Mouse (Mus musculus) lung, postnatal 0 days (tissue): ENCODE measurements around the gene Kctd20. TPM values are rescaled to one million over a fixed set of nuclear protein-coding genes. Genes with fewer than 3 reads are reported as not detected.
"Not testable (repeated sequence)": the region's sequence is repeated elsewhere in the genome, so short reads cannot be mapped to it uniquely, and the experiment has no call there.

Source experiments
- ATAC-seq: fragments of 200-750 bp; cut with Nextera tagmentation; 2 replicates; pipeline ENCODE4 v1.8.0; 2017; ENCODE audit warnings: moderate library complexity
- DNase-seq: peaks from one replicate; pipeline ENCODE4 v3.0.0-alpha.2; 2016; ENCODE audit warnings: low spot score
- H3K27ac ChIP-seq: fragments of 300-500 bp; sonication (generic); 2 replicates; pipeline ENCODE4 v1.5.1; 2014; ENCODE audit warnings: antibody characterized with exemption, mild to moderate bottlenecking, low read length, mixed read lengths
- H3K27me3 ChIP-seq: fragments of 300-500 bp; sonication (generic); replicated peaks from 2 replicates; pipeline ENCODE4 v1.6.1; 2014; ENCODE audit warnings: low read length, mixed read lengths; ENCODE audit not compliant: insufficient read depth
- H3K36me3 ChIP-seq: fragments of 300-500 bp; sonication (generic); 2 replicates; pipeline ENCODE4 v1.6.1; 2014; ENCODE audit warnings: low read length, mixed read lengths; ENCODE audit not compliant: insufficient read depth
- H3K4me1 ChIP-seq: fragments of 300-500 bp; sonication (generic); 2 replicates; pipeline ENCODE4 v1.6.1; 2014; ENCODE audit warnings: antibody characterized with exemption, low read depth, low read length, mixed read lengths; ENCODE audit not compliant: insufficient read depth
- H3K4me2 ChIP-seq: fragments of 300-500 bp; sonication (generic); replicated peaks from 2 replicates; pipeline ENCODE4 v1.6.1; 2014; ENCODE audit warnings: low read depth, mild to moderate bottlenecking, low read length, moderate library complexity, mixed read lengths
- H3K4me3 ChIP-seq: fragments of 300-500 bp; sonication (generic); 2 replicates; pipeline ENCODE4 v1.5.1; 2014; ENCODE audit warnings: low read depth, low read length
- H3K9ac ChIP-seq: fragments of 300-500 bp; sonication (generic); replicated peaks from 2 replicates; pipeline ENCODE4 v1.6.1; 2014; ENCODE audit warnings: low read depth, mild to moderate bottlenecking
- H3K9me3 ChIP-seq: fragments of 300-500 bp; sonication (generic); 2 replicates; pipeline ENCODE4 v1.6.1; 2016; ENCODE audit warnings: low read length, mixed read lengths
- CTCF ChIP-seq: IDR thresholded peaks from 2 replicates; pipeline ENCODE4 v1.5.1; 2016; ENCODE audit warnings: antibody characterized with exemption, mild to moderate bottlenecking
- EP300 ChIP-seq: IDR thresholded peaks from 2 replicates; pipeline ENCODE4 v1.6.1; 2016; ENCODE audit warnings: antibody characterized with exemption, mild to moderate bottlenecking, control low read depth
- WGBS: fragments of 180-500 bp; shearing (Covaris S2); extraction: QIAGEN DNeasy Blood & Tissue Kit; methylation state at CpG from one replicate; pipeline ENCODE4 v1.1.7; 2014; 5-methylcytosine and 5-hydroxymethylcytosine counted together
- polyA plus RNA-seq: library from polyadenylated mRNA; unstranded; fragments of >200 nt; fragmentation: Nextera tagmentation; extraction: Ambion mirVana; gene quantifications from 2 replicates; pipeline ENCODE4 v1.2.1, GENCODE M21; 2015

Kctd20 gene
- polyA plus RNA-seq, 1 experiment from 2014 or later: 44.3 TPM

- 33% methylated on average over 9 of the region's 9 CpGs for WGBS
- no peak overlapping the region for H3K9ac ChIP-seq
- H3K9me3 ChIP-seq: no peaks in the 10 kb centered on the region
- TF ChIP-seq EP300 (no peak), CTCF (no peak)
- H3K27ac ChIP-seq: 0 out of 2 replicates have a peak overlapping the region, but pooled peaks have one; percentile 32
- DNase-seq (peak; percentile 42), ATAC-seq (peak; percentile 48; the same call in 1 of the 2 replicates)
- no peaks in the 10 kb centered on the region for H3K27me3 ChIP-seq
- no peak overlapping the region for H3K4me3 ChIP-seq
- peaks cover 10% of the 10 kb centered on the region for H3K4me1 ChIP-seq
- H3K36me3 ChIP-seq: peaks cover 17% of the 10 kb centered on the region
- no peak overlapping the region for H3K4me2 ChIP-seq
These were observed 39.5 kb downstream of the Kctd20 start for GRCm38 (mm10) chr17:28991286-28991685.

GRCm38 (mm10) chr17:28992105-28992504, 40.4 kb downstream of the Kctd20 start:
- 29% methylated on average over 7 of the region's 7 CpGs for WGBS
- ATAC-seq (no peak), DNase-seq (peak; percentile 56)
- Histone ChIP-seq H3K4me1 (peaks cover 10% of the 10 kb centered on the region), H3K36me3 (peaks cover 14% of the 10 kb centered on the region; the same call in 1 of the 2 replicates), H3K4me2 (no peak overlapping the region), H3K9ac (no peak overlapping the region), H3K27me3 (no peaks in the 10 kb centered on the region), H3K27ac (no peak overlapping the region), H3K4me3 (no peak overlapping the region), H3K9me3 (no peaks in the 10 kb centered on the region)
- TF ChIP-seq CTCF: no peak

- H3K4me1 ChIP-seq, H3K9me3 ChIP-seq, H3K4me3 ChIP-seq, H3K27me3 ChIP-seq, H3K36me3 ChIP-seq, H3K27ac ChIP-seq, H3K9ac ChIP-seq, H3K4me2 ChIP-seq, DNase-seq, ATAC-seq: not testable (repeated sequence)
- 100% methylated on average over 1 of the region's 1 CpGs for WGBS
These were observed 41.3 kb downstream of the Kctd20 start for GRCm38 (mm10) chr17:28993004-28993403.

GRCm38 (mm10) chr17:28994615-28995014, 42.9 kb downstream of the Kctd20 start:
- H3K4me3 ChIP-seq: no peak overlapping the region
- TF ChIP-seq EP300 (no peak), CTCF (no peak)
- peak; percentile 31 for DNase-seq
- H3K9me3 ChIP-seq: no peaks in the 10 kb centered on the region
- WGBS: 74% methylated on average over 4 of the region's 4 CpGs
- H3K4me1 ChIP-seq: peaks cover 10% of the 10 kb centered on the region
- H3K27me3 ChIP-seq: no peaks in the 10 kb centered on the region
- H3K36me3 ChIP-seq: peaks cover 7% of the 10 kb centered on the region; the same call in 1 of the 2 replicates
- H3K9ac ChIP-seq: no peak overlapping the region
- no peak overlapping the region for H3K4me2 ChIP-seq
- peak; percentile 40 for ATAC-seq
- H3K27ac ChIP-seq: no peak overlapping the region

GRCm38 (mm10) chr17:29000465-29000864, 48.7 kb downstream of the Kctd20 start:
- H3K9ac ChIP-seq: no peak overlapping the region
- no peaks in the 10 kb centered on the region for H3K27me3 ChIP-seq
- TF ChIP-seq EP300: no peak
- TF ChIP-seq CTCF: no peak
- ATAC-seq (no peak), DNase-seq (peak; percentile 6)
- H3K4me3 ChIP-seq: no peak overlapping the region
- H3K9me3 ChIP-seq: no peaks in the 10 kb centered on the region
- H3K36me3 ChIP-seq: peaks cover 3% of the 10 kb centered on the region; the same call in 1 of the 2 replicates
- H3K27ac ChIP-seq: no peak overlapping the region
- H3K4me1 ChIP-seq: no peaks in the 10 kb centered on the region
- H3K4me2 ChIP-seq: no peak overlapping the region
- WGBS: 75% methylated on average over 6 of the region's 6 CpGs

GRCm38 (mm10) chr17:29003740-29004139, 52.0 kb downstream of the Kctd20 start:
- TF ChIP-seq CTCF: no peak
- no peak for TF ChIP-seq EP300
- 34% methylated on average over 1 of the region's 1 CpGs for WGBS

GRCm38 (mm10) chr17:29005002-29005401, 53.3 kb downstream of the Kctd20 start:
- Histone ChIP-seq H3K36me3 (no peaks in the 10 kb centered on the region), H3K4me1 (no peaks in the 10 kb centered on the region), H3K9ac (no peak overlapping the region), H3K4me2 (no peak overlapping the region), H3K9me3 (no peaks in the 10 kb centered on the region), H3K27me3 (no peaks in the 10 kb centered on the region), H3K4me3 (no peak overlapping the region), H3K27ac (no peak overlapping the region)
- ATAC-seq: no peak
- WGBS: 93% methylated on average over 3 of the region's 3 CpGs
- DNase-seq: no peak
- TF ChIP-seq EP300: no peak
- TF ChIP-seq CTCF: no peak

More at GRCm38 (mm10) chr17:29003740-29004139, 52.0 kb downstream of the Kctd20 start:
- Histone ChIP-seq H3K27ac (no peak overlapping the region), H3K4me1 (no peaks in the 10 kb centered on the region), H3K27me3 (no peaks in the 10 kb centered on the region), H3K4me2 (no peak overlapping the region), H3K9ac (no peak overlapping the region), H3K9me3 (no peaks in the 10 kb centered on the region), H3K36me3 (no peaks in the 10 kb centered on the region), H3K4me3 (no peak overlapping the region)
- ATAC-seq (no peak), DNase-seq (no peak)
